Mouse (Mus musculus): Measurements from ENCODE around the gene Hcn4. TPM values are rescaled to one million over a fixed set of nuclear protein-coding genes. Genes with fewer than 3 reads are reported as not detected.

Hcn4 gene
- polyA plus RNA-seq, 1 experiment = 0.01 TPM

- TF ChIP-seq MYOD1 (IDR thresholded peaks at IDR 0.05; ENCODE audit: control insufficient read depth in 1 of 3, insufficient read length in 2 of 3, low read depth in 2 of 3) (no peak), TCF12 (IDR thresholded peaks at IDR 0.05; ENCODE audit: insufficient read depth, poor library complexity, severe bottlenecking) (no peak), USF1 (IDR thresholded peaks at IDR 0.05; ENCODE audit: low read depth) (no peak), POLR2AphosphoS2 (IDR thresholded peaks at IDR 0.05; ENCODE audit: insufficient read length, low read depth) (no peak), POLR2A (IDR thresholded peaks at IDR 0.05; ENCODE audit: insufficient read length, low read depth) (no peak), SRF (IDR thresholded peaks at IDR 0.05; ENCODE audit: control insufficient read depth, insufficient read length, low read depth) (no peak), TCF3 (IDR thresholded peaks at IDR 0.05; ENCODE audit: insufficient read length, low read depth) (no peak), E2F4 (IDR thresholded peaks at IDR 0.05; ENCODE audit: insufficient read depth) (no peak), MYOG (IDR thresholded peaks at IDR 0.05; ENCODE audit: control insufficient read depth in 1 of 3, insufficient read depth in 1 of 3, insufficient read length in 2 of 3, low read depth in 2 of 3) (no peak), REST (IDR thresholded peaks at IDR 0.05; ENCODE audit: insufficient read depth, insufficient read length) (no peak), CEBPB (IDR thresholded peaks at IDR 0.05; ENCODE audit: insufficient read depth, poor library complexity, severe bottlenecking) (no peak), MAX (IDR thresholded peaks at IDR 0.05; ENCODE audit: low read depth) (no peak)
- H3ac ChIP-seq (ENCODE audit: control insufficient read depth, insufficient read length) = no peak overlapping the region
- H3K4me2 ChIP-seq (ENCODE audit: low read depth) = peak overlapping the region; percentile 42
- peaks cover 90% of the 10 kb centered on the region for H3K27me3 ChIP-seq (ENCODE audit: control insufficient read depth, insufficient read depth, insufficient read length)
- H3K36me3 ChIP-seq (ENCODE audit: control insufficient read depth, insufficient read depth) = no peaks in the 10 kb centered on the region
- no peaks in the 10 kb centered on the region for H3K79me2 ChIP-seq (ENCODE audit: control insufficient read depth, insufficient read depth)
- H3K4me3 ChIP-seq = no peak overlapping the region
Observed at GRCm38 (mm10) chr9:58822431-58823091, 651 bp upstream of the Hcn4 start.

- H3K79me2 ChIP-seq (ENCODE audit: control insufficient read depth, insufficient read depth) = no peaks in the 10 kb centered on the region
- H3K36me3 ChIP-seq (ENCODE audit: control insufficient read depth, insufficient read depth) = no peaks in the 10 kb centered on the region
- no peak overlapping the region for H3K4me2 ChIP-seq (ENCODE audit: low read depth)
- H3K27me3 ChIP-seq (ENCODE audit: control insufficient read depth, insufficient read depth, insufficient read length) = peaks cover 88% of the 10 kb centered on the region
- no peak overlapping the region for H3ac ChIP-seq (ENCODE audit: control insufficient read depth, insufficient read length)
- H3K4me3 ChIP-seq = no peak overlapping the region
- TF ChIP-seq TCF12 (IDR thresholded peaks at IDR 0.05; ENCODE audit: insufficient read depth, poor library complexity, severe bottlenecking) (no peak), USF1 (IDR thresholded peaks at IDR 0.05; ENCODE audit: low read depth) (no peak), TCF3 (IDR thresholded peaks at IDR 0.05; ENCODE audit: insufficient read length, low read depth) (no peak), POLR2AphosphoS2 (IDR thresholded peaks at IDR 0.05; ENCODE audit: insufficient read length, low read depth) (no peak), E2F4 (IDR thresholded peaks at IDR 0.05; ENCODE audit: insufficient read depth) (no peak), MAX (IDR thresholded peaks at IDR 0.05; ENCODE audit: low read depth) (no peak), REST (IDR thresholded peaks at IDR 0.05; ENCODE audit: insufficient read depth, insufficient read length) (no peak), SRF (IDR thresholded peaks at IDR 0.05; ENCODE audit: control insufficient read depth, insufficient read length, low read depth) (no peak), CEBPB (IDR thresholded peaks at IDR 0.05; ENCODE audit: insufficient read depth, poor library complexity, severe bottlenecking) (no peak), MYOD1 (IDR thresholded peaks at IDR 0.05; ENCODE audit: control insufficient read depth in 1 of 3, insufficient read length in 2 of 3, low read depth in 2 of 3) (no peak), MYOG (IDR thresholded peaks at IDR 0.05; ENCODE audit: control insufficient read depth in 1 of 3, insufficient read depth in 1 of 3, insufficient read length in 2 of 3, low read depth in 2 of 3) (no peak)
Observed at GRCm38 (mm10) chr9:58823918-58824215, 655 bp downstream of the Hcn4 start.

GRCm38 (mm10) chr9:58829627-58830026, 6.4 kb downstream of the Hcn4 start:
- no peak overlapping the region for H3ac ChIP-seq (ENCODE audit: control insufficient read depth, insufficient read length)
- no peak for TF ChIP-seq USF1 (IDR thresholded peaks at IDR 0.05; ENCODE audit: low read depth)
- no peak for TF ChIP-seq REST (IDR thresholded peaks at IDR 0.05; ENCODE audit: insufficient read depth, insufficient read length)
- TF ChIP-seq POLR2AphosphoS2 (IDR thresholded peaks at IDR 0.05; ENCODE audit: insufficient read length, low read depth) = no peak
- no peak for TF ChIP-seq MYOG (IDR thresholded peaks at IDR 0.05; ENCODE audit: control insufficient read depth in 1 of 3, insufficient read depth in 1 of 3, insufficient read length in 2 of 3, low read depth in 2 of 3)
- TF ChIP-seq TCF12 (IDR thresholded peaks at IDR 0.05; ENCODE audit: insufficient read depth, poor library complexity, severe bottlenecking) = no peak
- TF ChIP-seq MAX (IDR thresholded peaks at IDR 0.05; ENCODE audit: low read depth) = no peak
- TF ChIP-seq POLR2A (IDR thresholded peaks at IDR 0.05; ENCODE audit: insufficient read length, low read depth) = no peak
- TF ChIP-seq SRF (IDR thresholded peaks at IDR 0.05; ENCODE audit: control insufficient read depth, insufficient read length, low read depth) = no peak
- no peak for TF ChIP-seq TCF3 (IDR thresholded peaks at IDR 0.05; ENCODE audit: insufficient read length, low read depth)
- no peak for TF ChIP-seq CEBPB (IDR thresholded peaks at IDR 0.05; ENCODE audit: insufficient read depth, poor library complexity, severe bottlenecking)
- TF ChIP-seq MYOD1 (IDR thresholded peaks at IDR 0.05; ENCODE audit: control insufficient read depth in 1 of 3, insufficient read length in 2 of 3, low read depth in 2 of 3) = no peak
- no peak for TF ChIP-seq E2F4 (IDR thresholded peaks at IDR 0.05; ENCODE audit: insufficient read depth)
- H3K4me2 ChIP-seq (ENCODE audit: low read depth) = no peak overlapping the region
- no peak overlapping the region for H3K4me3 ChIP-seq
- no peaks in the 10 kb centered on the region for H3K79me2 ChIP-seq (ENCODE audit: control insufficient read depth, insufficient read depth)
- H3K36me3 ChIP-seq (ENCODE audit: control insufficient read depth, insufficient read depth) = no peaks in the 10 kb centered on the region
- H3K27me3 ChIP-seq (ENCODE audit: control insufficient read depth, insufficient read depth, insufficient read length) = peaks cover 75% of the 10 kb centered on the region

GRCm38 (mm10) chr9:58832939-58833338, 9.7 kb downstream of the Hcn4 start:
- no peak for TF ChIP-seq MYOD1 (IDR thresholded peaks at IDR 0.05; ENCODE audit: control insufficient read depth in 1 of 3, insufficient read length in 2 of 3, low read depth in 2 of 3)
- H3K79me2 ChIP-seq (ENCODE audit: control insufficient read depth, insufficient read depth) = no peaks in the 10 kb centered on the region
- H3ac ChIP-seq (ENCODE audit: control insufficient read depth, insufficient read length) = no peak overlapping the region
- no peaks in the 10 kb centered on the region for H3K36me3 ChIP-seq (ENCODE audit: control insufficient read depth, insufficient read depth)
- H3K4me3 ChIP-seq = no peak overlapping the region
- peaks cover 69% of the 10 kb centered on the region for H3K27me3 ChIP-seq (ENCODE audit: control insufficient read depth, insufficient read depth, insufficient read length)
- no peak overlapping the region for H3K4me2 ChIP-seq (ENCODE audit: low read depth)

GRCm38 (mm10) chr9:58837174-58837573, 14.0 kb downstream of the Hcn4 start:
- Histone ChIP-seq H3K36me3 (ENCODE audit: control insufficient read depth, insufficient read depth) (no peaks in the 10 kb centered on the region), H3K27me3 (ENCODE audit: control insufficient read depth, insufficient read depth, insufficient read length) (peaks cover 57% of the 10 kb centered on the region), H3K4me3 (no peak overlapping the region), H3K79me2 (ENCODE audit: control insufficient read depth, insufficient read depth) (no peaks in the 10 kb centered on the region), H3ac (ENCODE audit: control insufficient read depth, insufficient read length) (no peak overlapping the region), H3K4me2 (ENCODE audit: low read depth) (no peak overlapping the region)
- TF ChIP-seq SRF (IDR thresholded peaks at IDR 0.05; ENCODE audit: control insufficient read depth, insufficient read length, low read depth) (no peak), REST (IDR thresholded peaks at IDR 0.05; ENCODE audit: insufficient read depth, insufficient read length) (no peak), MYOD1 (IDR thresholded peaks at IDR 0.05; ENCODE audit: control insufficient read depth in 1 of 3, insufficient read length in 2 of 3, low read depth in 2 of 3) (peak in 1 of 3 experiments; percentile 15)

Data from myocyte (in vitro differentiated cells).